Mouse (Mus musculus): Measurements from ENCODE around the gene Plcb2. TPM values are rescaled to one million over a fixed set of nuclear protein-coding genes. Genes with fewer than 3 reads are reported as not detected.

The Plcb2 gene
- total and polyA plus RNA-seq, 2 experiments from 2014 or later: 2.6 to 7.6 TPM

GRCm38 (mm10) chr2:118663804-118664766, 64.2 kb downstream of the Plcb2 start:
- Histone ChIP-seq H3K4me1 (ENCODE audit: control insufficient read depth, insufficient read depth) (peaks cover 59% of the 10 kb centered on the region), H3K4me3 (ENCODE audit: low read depth, low read length) (peak overlapping the region; percentile 50), H3K36me3 (replicated peaks; ENCODE audit: control insufficient read depth, insufficient read depth, low read length) (no peaks in the 10 kb centered on the region), H3K4me2 (ENCODE audit: low read depth, low read length) (peak overlapping the region; percentile 77), H3K27me3 (ENCODE audit: control insufficient read depth, insufficient read depth, low read length) (no peaks in the 10 kb centered on the region), H3K9ac (replicated peaks; ENCODE audit: low read depth, low read length) (peak overlapping the region; percentile 46), H3K27ac (ENCODE audit: low read depth) (peak overlapping the region; percentile 68), H3K9me3 (replicated peaks; ENCODE audit: control insufficient read depth, low read length) (no peaks in the 10 kb centered on the region)
- DNase-seq (ENCODE audit: low spot score) (no peak), ATAC-seq (ENCODE audit: insufficient read depth, low read depth) (peak; percentile 40)
- TF ChIP-seq CTCF (IDR thresholded peaks at IDR 0.05; ENCODE audit: low read depth) (no peak), EP300 (IDR thresholded peaks at IDR 0.05; ENCODE audit: low read depth) (no peak)
- WGBS: 36% methylated on average over 19 of the region's 19 CpGs

- Histone ChIP-seq H3K9me3 (replicated peaks; ENCODE audit: control insufficient read depth, low read length) (no peaks in the 10 kb centered on the region), H3K36me3 (replicated peaks; ENCODE audit: control insufficient read depth, insufficient read depth, low read length) (no peaks in the 10 kb centered on the region), H3K4me3 (ENCODE audit: low read depth, low read length) (peak within 1 kb of the TSS; percentile 50), H3K9ac (replicated peaks; ENCODE audit: low read depth, low read length) (peak within 1 kb of the TSS; percentile 46), H3K4me2 (ENCODE audit: low read depth, low read length) (peak within 1 kb of the TSS; percentile 77), H3K4me1 (ENCODE audit: control insufficient read depth, insufficient read depth) (peaks cover 56% of the 10 kb centered on the region), H3K27ac (ENCODE audit: low read depth) (peak within 1 kb of the TSS; percentile 68), H3K27me3 (ENCODE audit: control insufficient read depth, insufficient read depth, low read length) (no peaks in the 10 kb centered on the region)
- WGBS: 3% methylated on average over 33 of the region's 37 CpGs
- TF ChIP-seq CTCF (IDR thresholded peaks at IDR 0.05; ENCODE audit: low read depth): no peak
- no peak for DNase-seq (ENCODE audit: low spot score)
- no peak for ATAC-seq (ENCODE audit: insufficient read depth, low read depth)
These were observed 65.1 kb downstream of the Plcb2 start, which contains the start of gene Pak6 for GRCm38 (mm10) chr2:118662902-118663803. Gene Pak6 (plus strand): TSS chr2:118663303.

- H3K27ac ChIP-seq (ENCODE audit: low read depth): no peak overlapping the region
- H3K36me3 ChIP-seq (replicated peaks; ENCODE audit: control insufficient read depth, insufficient read depth, low read length): no peaks in the 10 kb centered on the region
- ATAC-seq (ENCODE audit: insufficient read depth, low read depth) (no peak), DNase-seq (ENCODE audit: low spot score) (no peak)
- WGBS: 86% methylated on average over 9 of the region's 9 CpGs
- no peak overlapping the region for H3K4me3 ChIP-seq (ENCODE audit: low read depth, low read length)
- no peak overlapping the region for H3K4me2 ChIP-seq (ENCODE audit: low read depth, low read length)
- peaks cover 48% of the 10 kb centered on the region for H3K4me1 ChIP-seq (ENCODE audit: control insufficient read depth, insufficient read depth)
- H3K9me3 ChIP-seq (replicated peaks; ENCODE audit: control insufficient read depth, low read length): no peaks in the 10 kb centered on the region
- TF ChIP-seq CTCF (IDR thresholded peaks at IDR 0.05; ENCODE audit: low read depth): no peak
- no peak for TF ChIP-seq EP300 (IDR thresholded peaks at IDR 0.05; ENCODE audit: low read depth)
- no peak overlapping the region for H3K9ac ChIP-seq (replicated peaks; ENCODE audit: low read depth, low read length)
- H3K27me3 ChIP-seq (ENCODE audit: control insufficient read depth, insufficient read depth, low read length): no peaks in the 10 kb centered on the region
These were observed 66.3 kb downstream of the Plcb2 start for GRCm38 (mm10) chr2:118661891-118662290.

DNA sequence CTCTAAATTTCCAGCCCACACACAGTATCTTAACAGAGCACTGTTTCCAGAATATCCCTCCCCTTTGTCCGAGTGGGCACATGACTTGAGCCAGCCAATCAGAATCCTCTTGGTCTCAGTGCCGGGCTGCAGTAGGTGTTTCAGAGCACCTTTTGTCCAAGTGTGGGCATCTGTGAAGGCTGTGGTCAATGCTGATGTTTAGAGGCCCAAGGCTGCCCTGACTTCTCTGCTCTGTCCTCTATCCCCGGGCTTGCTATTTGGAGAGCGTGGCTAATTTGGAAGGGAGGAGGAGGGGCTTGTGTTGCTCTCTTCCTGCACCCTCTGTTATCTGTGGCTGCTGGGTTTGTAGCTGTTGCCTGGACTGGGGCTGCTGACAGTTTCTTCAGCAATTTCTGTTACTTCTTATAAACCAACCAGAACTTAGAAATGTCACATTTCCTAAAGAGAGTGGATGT, 68.2 kb downstream of the Plcb2 start:
- Histone ChIP-seq H3K4me1 (ENCODE audit: control insufficient read depth, insufficient read depth) (peaks cover 29% of the 10 kb centered on the region), H3K27ac (ENCODE audit: low read depth) (peak overlapping the region; percentile 62; the same call in 1 of the 2 replicates), H3K9ac (replicated peaks; ENCODE audit: low read depth, low read length) (peak overlapping the region; percentile 13; the same call in 1 of the 2 replicates), H3K9me3 (replicated peaks; ENCODE audit: control insufficient read depth, low read length) (no peaks in the 10 kb centered on the region), H3K27me3 (ENCODE audit: control insufficient read depth, insufficient read depth, low read length) (no peaks in the 10 kb centered on the region), H3K36me3 (replicated peaks; ENCODE audit: control insufficient read depth, insufficient read depth, low read length) (no peaks in the 10 kb centered on the region), H3K4me3 (ENCODE audit: low read depth, low read length) (peak overlapping the region; percentile 43), H3K4me2 (ENCODE audit: low read depth, low read length) (peak overlapping the region; percentile 61)
- TF ChIP-seq EP300 (IDR thresholded peaks at IDR 0.05; ENCODE audit: low read depth) (no peak), CTCF (IDR thresholded peaks at IDR 0.05; ENCODE audit: low read depth) (no peak)
- ATAC-seq (ENCODE audit: insufficient read depth, low read depth) (peak; percentile 37; the same call in 1 of the 2 replicates), DNase-seq (ENCODE audit: low spot score) (peak; percentile 76)
- 3% methylated on average over 4 of the region's 4 CpGs for WGBS

DNA sequence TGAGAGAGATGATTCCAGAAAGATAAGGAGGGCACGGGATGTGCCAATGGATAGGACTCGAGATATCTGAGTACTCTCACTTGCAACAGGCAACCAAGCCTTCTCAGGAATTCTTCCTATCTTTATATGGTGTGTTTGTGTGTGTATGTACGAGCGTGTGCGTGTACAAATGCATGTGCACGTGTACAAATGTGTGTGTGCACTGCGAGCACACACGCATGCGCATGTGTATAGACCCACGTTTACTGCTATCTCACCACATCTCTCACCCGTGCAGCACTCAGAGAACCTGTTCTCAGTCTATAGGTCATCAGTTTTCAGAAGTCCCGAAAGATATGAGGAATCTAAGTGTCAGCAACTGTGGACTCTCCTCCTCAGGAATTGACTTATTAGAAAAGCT, 68.7 kb downstream of the Plcb2 start:
- Histone ChIP-seq H3K27me3 (ENCODE audit: control insufficient read depth, insufficient read depth, low read length) (no peaks in the 10 kb centered on the region), H3K9ac (replicated peaks; ENCODE audit: low read depth, low read length) (no peak overlapping the region), H3K27ac (ENCODE audit: low read depth) (0 out of 2 replicates have a peak overlapping the region, but pooled peaks have one; percentile 62), H3K36me3 (replicated peaks; ENCODE audit: control insufficient read depth, insufficient read depth, low read length) (no peaks in the 10 kb centered on the region), H3K4me2 (ENCODE audit: low read depth, low read length) (peak overlapping the region; percentile 61), H3K4me3 (ENCODE audit: low read depth, low read length) (peak overlapping the region; percentile 43; the same call in 1 of the 2 replicates), H3K9me3 (replicated peaks; ENCODE audit: control insufficient read depth, low read length) (no peaks in the 10 kb centered on the region), H3K4me1 (ENCODE audit: control insufficient read depth, insufficient read depth) (peaks cover 24% of the 10 kb centered on the region)
- ATAC-seq (ENCODE audit: insufficient read depth, low read depth) (no peak), DNase-seq (ENCODE audit: low spot score) (no peak)
- WGBS: 63% methylated on average over 12 of the region's 12 CpGs
- TF ChIP-seq CTCF (IDR thresholded peaks at IDR 0.05; ENCODE audit: low read depth) (no peak), EP300 (IDR thresholded peaks at IDR 0.05; ENCODE audit: low read depth) (no peak)

All from heart, postnatal 0 days (tissue).